Mouse (Mus musculus) small intestine, adult 2 months (tissue): ENCODE results near the gene Antxr1.

Experiments
- CTCF ChIP-seq: fragments of 200-500 bp; IDR thresholded peaks from 2 replicates; pipeline ENCODE4 v1.5.1; 2012; ENCODE audit warnings: low read depth, mild to moderate bottlenecking, control low read depth, inconsistent platforms, low read length, moderate library complexity, mixed read lengths; ENCODE audit not compliant: insufficient replicate concordance, insufficient read length; ENCODE audit errors: extremely low read depth
- POLR2A ChIP-seq: fragments of 200-500 bp; IDR thresholded peaks from 2 replicates; pipeline ENCODE4 v1.6.1; 2012; ENCODE audit warnings: low read depth, mild to moderate bottlenecking, control low read depth, inconsistent platforms, low read length, moderate library complexity

DNA sequence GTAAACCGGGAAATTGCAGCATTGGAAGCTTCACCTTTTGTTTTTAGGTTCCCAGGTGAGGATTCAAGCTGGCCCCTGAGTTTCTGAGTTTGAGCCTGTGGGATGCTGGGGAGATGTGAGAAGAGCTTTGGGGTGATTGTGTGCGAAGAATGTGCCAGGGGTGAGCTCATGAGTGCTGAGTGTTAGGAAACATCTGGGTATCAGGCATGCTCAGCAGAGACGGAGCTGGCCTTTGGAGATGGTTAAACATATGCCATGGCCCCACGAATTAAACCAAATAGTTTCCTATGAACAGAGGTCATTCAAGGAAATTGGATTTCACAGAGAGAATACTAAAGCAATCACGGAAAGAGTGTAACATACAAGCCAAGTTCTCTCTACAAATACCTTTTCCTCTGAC lies 193.4 kb downstream of the Antxr1 start:
- TF ChIP-seq CTCF (no peak), POLR2A (no peak)
